Mouse (Mus musculus) kidney, postnatal 4 days (tissue): ENCODE results near the gene Map3k19.

Experiments
- DNase-seq, 2 experiments: peaks; one replicate each; pipeline ENCODE4 v3.0.0; 2021; ENCODE audit warnings: mixed read lengths in 2 of 2

Gene Map3k19

DNA sequence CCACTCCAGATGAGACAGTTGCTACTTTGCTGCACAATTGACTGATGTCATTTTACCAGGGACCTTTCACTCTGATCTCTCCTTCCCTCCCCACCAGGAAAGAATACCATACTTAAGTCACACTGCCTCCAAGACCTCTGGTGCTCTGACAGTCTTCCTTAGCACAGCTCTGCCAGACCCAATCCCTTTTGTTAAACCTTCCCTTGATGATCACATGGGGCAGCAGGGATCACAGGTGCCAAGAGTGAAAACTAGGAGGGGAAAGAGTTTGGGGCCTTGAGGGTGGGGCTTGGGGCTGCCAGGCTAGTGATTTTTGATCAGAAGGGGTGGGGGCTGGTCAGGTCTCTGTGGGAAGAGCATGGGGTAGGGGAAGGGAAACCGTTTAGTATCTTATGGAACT is 58.1 kb downstream of the Map3k19 start:
- no peak for DNase-seq

DNA sequence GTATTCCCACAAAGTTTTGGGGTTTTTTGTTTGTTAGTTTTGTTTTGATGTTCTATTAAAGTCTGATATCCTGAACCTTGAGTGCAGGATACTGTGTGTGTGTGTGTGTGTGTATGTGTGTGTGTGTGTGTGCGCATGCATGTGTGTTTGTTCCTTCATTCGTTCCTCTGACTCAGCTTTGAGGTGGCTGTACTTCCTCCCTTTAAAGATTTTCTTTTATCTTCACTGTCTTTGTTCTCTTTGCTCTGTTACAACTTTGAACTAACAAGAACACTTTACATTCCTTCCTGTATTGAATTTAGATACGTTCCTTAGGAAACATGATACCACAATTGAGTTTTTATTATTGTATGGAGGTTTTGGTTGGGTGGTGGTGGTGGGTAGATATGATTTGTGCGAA is 58.5 kb downstream of the Map3k19 start:
- DNase-seq = no peak

DNA sequence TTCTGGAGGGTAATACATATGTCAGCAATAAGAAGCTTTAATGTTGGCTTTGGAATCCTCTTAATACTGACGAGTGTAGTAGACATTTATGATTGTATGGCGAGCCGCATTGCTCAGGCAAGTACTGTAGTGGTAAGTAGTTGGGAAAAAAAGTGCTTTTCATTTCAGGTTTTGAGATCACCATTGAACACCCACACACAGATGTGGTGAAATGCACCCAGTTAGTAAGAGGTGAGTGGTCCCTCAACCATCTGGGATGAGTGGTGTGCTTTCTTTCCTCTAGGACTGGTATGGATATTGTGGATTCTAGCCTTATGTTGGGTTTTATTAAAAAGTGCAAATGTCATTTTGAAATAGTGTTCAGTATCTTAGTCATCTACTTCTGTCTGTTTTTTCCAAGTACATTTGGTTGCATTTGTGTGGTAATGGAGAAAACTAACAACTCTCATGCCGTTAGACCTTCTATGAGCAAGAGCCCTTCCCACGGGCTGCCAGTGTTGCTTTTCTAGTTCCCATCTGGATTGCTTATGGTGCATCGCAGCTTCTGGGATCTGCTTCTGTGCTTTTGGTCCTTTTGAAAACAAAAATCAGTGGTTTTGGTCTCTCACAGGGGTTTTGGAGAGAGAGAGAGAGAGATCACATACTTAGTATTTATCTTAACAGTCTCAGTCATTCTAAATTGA is 59.6 kb downstream of the Map3k19 start:
- DNase-seq = no peak

DNA sequence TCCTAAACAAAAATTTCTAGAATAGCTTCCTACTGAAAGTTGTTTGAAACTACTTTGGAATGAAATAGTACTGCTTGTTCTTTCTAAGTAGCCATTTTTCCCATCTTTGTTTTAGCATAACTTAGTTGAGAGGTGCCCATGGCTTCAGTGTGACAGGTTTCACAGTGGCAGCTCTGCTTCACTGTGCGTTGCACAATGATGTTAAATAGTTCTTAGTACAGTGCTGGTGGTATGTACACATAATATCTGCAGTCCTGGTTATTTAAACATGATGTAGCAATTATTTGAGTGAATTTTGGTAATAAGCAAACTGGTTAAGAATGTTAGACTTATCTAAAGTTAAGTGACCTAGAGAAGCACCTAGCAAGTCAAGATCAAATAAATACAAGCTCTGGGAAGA is 61.4 kb downstream of the Map3k19 start:
- DNase-seq = no peak

DNA sequence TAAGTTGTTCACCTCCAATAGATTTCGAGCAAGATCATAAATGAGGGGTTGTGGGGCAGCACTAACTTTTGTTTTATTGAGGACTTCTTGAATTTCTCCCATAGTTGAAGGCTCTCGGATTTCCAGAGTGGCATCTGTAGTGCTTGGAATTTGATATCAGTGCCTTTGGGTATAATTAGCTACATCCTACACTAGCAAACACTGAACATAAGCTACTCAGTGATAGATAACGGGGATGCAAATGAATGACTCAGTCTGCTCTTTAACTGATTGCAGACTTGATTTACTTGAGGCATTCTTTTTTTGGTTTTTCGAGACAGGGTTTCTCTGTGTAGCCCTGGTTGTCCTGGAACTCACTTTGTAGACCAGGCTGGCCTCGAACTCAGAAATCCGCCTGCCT is 65.9 kb downstream of the Map3k19 start:
- DNase-seq = no peak

DNA sequence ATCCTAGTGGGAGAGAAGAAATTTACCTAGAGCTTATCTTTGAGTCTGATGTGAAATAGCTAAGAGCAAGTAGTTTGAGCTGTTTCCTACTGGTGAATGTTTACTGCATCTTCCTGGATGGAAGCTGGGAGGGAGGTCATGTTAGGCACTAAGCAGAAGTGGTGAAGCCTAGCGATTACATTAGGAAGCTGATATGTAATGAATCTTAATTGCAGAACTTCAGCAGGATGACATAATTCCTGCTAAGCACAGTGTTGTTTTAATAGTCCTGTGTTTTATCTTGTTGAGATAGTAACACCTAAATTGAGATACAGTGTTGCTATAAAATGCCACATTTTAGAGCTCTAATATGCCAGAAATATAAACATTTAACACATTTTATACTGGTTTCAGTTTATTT is 68.9 kb downstream of the Map3k19 start:
- DNase-seq = no peak

DNA sequence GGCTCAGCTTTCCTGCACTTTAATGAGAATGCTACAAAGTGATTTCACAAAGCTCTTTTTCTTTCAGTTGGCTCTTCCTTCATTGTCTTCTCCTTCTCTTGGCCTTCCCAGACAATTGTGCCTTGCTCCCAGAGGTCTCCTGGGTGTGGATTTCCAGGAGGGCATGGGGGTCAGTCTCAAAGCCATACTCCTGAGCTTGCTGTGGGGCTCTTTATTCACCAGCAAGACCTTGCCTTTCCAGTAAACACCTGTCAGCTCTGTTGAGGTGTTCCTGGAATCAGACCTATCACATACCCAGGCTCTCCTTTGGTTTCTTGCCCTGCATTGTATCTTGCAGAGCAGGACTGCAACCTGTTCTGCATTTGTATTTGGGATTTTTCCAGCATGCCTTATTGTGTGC is 71.0 kb downstream of the Map3k19 start:
- no peak for DNase-seq

DNA sequence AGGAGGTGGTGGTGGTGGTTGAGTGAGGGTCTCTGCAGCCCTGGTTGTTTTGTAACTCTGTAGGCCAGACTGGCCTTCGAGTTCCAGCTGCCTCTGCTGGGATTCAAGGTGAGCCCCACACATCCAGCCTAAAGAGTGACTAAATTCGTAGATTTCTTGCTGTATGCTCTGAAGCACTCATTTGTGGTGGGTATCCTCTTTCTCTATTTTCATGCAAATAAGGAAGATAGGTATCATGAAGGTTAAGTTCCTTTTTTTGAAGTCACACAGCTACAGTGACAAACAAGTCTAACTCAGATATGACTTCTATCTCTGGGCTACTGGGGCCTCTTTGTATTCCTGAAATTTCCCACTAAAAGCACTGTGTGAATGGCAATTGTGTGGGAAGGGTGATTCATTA is 74.0 kb downstream of the Map3k19 start:
- DNase-seq = no peak

DNA sequence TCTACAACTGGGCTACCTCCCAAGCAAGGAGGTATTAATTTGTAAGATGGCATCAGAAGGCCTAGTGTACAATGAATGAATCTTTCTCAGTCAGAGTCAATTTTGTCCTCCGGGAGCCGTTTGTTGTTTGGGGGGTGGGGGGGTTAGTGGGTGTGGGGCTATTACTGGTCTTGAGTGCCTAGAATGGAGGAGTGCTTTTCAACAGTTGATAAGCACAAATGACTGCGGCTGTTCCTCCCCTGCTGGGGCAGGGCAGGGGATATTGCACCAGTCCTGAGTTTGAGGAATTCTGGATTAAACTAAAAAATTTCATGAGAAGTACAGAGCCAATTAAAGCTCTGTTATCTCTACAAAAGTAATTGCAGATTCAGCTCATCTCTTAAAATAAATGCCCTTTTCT is 74.7 kb downstream of the Map3k19 start:
- no peak for DNase-seq

DNA sequence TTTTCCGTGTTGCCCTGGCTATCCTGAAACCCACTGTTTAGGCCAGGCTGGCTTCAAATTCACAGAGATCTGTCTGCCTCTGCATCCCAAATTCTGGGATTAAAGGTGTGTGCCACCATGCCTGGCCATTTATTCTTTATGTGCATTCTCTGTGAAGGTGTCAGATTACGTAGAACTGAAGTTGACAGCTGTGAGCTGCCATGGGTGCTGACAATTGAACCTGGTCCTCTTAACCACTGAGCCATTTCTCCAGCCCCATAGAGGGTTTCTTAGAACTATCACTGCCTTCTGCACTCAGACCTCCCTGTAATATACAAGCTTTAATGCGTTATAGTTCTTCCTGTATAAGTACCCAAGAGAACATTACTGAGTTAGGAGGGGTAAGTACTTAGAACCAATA is 76.2 kb downstream of the Map3k19 start:
- DNase-seq = no peak

DNA sequence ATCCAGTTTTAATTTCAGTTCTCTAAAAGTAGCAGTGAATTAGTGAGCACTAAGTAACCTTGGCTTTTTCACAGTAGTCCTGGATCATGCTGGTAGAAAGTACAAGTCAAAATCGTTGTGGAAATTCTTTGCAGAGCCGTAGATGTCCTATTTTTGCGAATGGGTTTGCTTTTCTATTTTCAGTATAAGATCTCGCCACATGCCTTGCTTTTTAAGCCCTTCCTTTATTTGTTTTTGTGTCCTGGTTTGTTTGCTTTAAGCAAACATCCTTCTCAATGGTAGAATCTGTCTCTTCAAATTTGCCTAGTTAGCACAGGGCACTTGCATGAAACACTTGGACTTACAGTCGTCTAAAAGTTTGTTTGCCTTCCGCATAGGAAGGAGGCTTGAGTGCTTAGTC is 78.6 kb downstream of the Map3k19 start:
- DNase-seq = no peak

DNA sequence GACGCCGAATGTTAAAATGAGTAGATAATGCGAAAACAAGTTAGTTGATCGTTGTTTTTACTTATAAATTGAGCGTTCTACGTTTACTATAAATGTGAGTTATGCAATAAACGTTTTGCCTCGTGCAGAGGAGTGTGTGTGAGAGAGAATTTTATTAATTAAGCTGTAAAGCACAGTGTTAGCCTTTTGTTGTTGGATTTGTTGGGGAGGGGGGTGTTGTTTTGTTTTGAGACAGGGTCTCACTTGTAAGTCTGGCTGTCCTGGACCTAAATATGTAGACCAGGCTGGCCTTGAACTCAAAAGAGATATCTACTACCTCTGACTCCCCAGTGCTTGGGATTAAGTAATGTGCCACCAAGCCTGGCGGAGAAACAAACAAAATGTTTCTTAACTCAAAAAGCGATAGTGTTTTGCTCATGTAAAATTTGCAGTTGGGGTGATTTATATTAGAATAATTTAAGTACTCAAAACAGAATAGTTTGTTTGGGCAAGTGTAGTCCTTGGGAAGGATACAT is 79.6 kb downstream of the Map3k19 start:
- no peak for DNase-seq

DNA sequence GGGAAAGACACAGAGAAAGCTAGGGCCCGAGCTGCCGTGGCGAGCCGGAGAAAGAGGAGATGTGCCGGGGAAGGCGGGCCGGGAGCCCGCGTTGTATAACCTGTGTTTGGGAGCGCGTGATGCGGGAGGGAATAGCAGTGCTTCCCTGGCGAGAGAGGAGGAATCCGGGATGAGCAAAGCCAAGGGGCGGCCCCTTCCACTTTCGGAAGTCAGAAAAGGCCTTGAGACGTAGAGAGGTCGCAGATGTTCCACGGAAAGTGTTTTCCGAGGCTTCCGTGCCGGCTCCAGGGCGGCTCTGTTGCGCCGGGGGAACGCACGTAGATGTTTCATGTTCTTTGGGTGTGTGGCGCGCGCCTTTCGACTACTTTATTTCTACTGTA is 80.3 kb downstream of the Map3k19 start:
- no peak for DNase-seq

DNA sequence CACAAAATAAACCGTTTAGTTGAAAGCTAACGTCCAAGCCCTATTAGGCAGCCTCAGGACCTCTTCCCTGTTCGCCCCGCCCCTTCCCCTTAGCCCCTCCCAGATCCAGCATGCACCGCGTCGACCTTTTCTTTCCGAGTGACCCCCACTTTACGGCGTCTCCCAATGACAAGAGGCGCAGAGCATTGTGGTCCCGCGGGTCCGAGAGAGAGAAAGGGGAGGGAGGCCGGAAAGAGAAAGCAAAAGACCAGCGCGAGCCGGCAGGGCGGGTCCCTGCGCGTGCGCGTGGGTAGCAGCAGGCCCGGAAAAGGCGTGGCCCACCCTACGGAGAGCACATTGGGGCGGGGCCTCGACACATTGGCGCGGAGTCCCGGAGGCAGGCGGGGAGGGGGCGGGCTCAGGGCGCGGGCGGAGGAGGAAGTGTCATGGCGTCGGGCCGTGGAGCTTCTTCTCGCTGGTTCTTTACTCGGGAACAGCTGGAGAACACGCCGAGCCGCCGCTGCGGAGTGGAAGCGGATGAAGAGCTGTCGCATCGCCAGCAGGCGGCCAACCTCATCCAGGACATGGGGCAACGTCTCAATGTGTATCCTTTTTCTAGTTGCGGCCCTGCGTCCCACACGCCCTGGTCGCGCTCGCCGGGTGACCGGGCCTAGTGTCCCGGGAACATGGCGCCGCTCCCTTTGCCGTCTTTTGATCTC is 80.9 kb downstream of the Map3k19 start, which contains the start of gene Ccnt2:
Ccnt2 (plus strand) TSS at position 362 of the 698 bp plus-strand sequence.
- peak; percentile 98 to 100 for DNase-seq

DNA sequence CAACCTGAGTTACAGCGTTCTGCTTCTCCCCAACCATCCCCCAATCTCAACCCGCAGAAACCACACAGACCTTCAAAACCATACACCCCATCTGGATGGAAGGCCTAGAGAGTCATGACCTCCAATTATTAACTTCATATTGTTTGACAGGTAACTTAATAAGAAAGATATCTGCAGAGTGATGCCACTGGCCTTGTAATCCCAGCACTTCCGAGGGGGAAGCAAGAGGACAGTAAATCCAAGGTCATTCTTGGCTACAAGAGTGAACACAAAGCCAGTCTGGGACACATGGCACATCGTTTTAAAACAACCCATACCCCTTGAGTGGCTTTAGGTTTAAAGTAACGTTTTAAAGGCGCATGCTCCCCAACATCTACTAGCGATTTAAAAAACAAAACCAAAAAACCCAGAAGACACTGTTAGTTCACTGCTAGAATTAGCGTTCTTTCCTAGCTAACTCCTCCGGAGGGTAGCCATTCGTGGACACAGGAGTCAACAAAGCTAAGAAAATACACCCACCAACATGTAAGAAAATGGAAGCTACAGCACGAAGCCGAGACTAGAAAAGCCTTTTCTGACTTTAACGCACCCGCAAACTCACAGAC is 81.5 kb downstream of the Map3k19 start:
- DNase-seq = no peak

DNA sequence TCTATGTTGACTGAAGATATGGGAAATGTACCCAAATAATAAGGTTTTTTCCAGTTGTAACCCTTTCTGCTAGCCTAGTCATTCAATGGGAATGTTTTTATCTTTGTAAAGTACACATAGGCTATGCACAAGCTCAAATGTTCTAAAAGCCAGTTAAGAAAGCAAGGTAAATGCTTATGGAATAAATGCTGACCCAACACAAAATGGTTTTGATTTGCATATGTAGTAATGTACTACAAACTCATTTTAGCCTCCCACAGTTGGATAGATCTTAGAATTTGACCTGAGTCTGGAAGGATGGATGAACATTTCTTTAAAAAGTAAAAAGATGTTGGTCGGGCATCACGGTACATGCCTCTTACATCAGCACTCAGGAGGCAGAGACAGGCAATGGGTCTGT is 88.1 kb downstream of the Map3k19 start:
- DNase-seq = no peak

DNA sequence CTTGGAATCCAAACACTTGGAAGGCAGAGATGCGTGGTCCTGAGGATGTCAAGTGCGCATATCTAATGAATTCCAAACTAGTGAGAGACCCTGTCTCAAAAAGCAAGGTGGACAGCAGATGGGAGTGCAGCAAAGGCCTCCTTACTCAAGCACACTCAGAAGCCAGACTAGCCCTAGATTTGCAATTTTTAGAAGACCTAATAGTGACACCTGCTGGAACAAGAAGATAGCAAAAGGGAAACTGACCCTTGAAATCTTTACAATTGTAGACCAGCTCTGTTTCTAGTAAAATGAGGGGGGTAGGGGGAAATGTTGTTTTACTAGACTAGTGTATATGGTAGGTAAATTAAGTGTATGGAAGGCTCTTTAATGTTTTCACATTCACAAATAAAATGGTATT is 89.4 kb downstream of the Map3k19 start:
- peak in 1 of 2 experiments; percentile 6 for DNase-seq
